Comparison of ENCODE assay signal across 8 mouse cellular contexts in genomic region chr11:100721776-100722492, GRCm38 (mm10). TPM values are rescaled to one million over a fixed set of nuclear protein-coding genes. Genes with fewer than 3 reads are reported as not detected.
A peak's percentile ranks its signal among the peaks of the same experiment; 100 is the strongest.
DNase-seq lines count a peak whose midpoint lies in the region; ATAC-seq and TF ChIP-seq lines count a peak whose summit lies in the region.

No protein-coding gene starts in this region.

- no peak overlapping the region for H3K4me3 ChIP-seq in neural tube, embryonic 13.5 days
- H3K4me3 ChIP-seq in heart, embryonic 15.5 days = no peak overlapping the region
- H3K4me3 ChIP-seq in olfactory bulb, adult 2 months (ENCODE audit: insufficient read depth, low read depth, low read length) = no peak overlapping the region

- H3K36me3 ChIP-seq in neural tube, embryonic 13.5 days = peaks cover 29% of the 10 kb centered on the region
- peaks cover 25% of the 10 kb centered on the region for H3K36me3 ChIP-seq in heart, embryonic 15.5 days

- 0 out of 2 replicates have a peak overlapping the region, but pooled peaks have one; percentile 12 for H3K9ac ChIP-seq in neural tube, embryonic 13.5 days
- H3K9ac ChIP-seq in heart, embryonic 15.5 days = peak overlapping the region; percentile 22; the same call in 1 of the 2 replicates

- ATAC-seq in neural tube, embryonic 13.5 days (ENCODE audit: low read depth) = no peak
- ATAC-seq in heart, embryonic 15.5 days (replicated peaks; ENCODE audit: insufficient number of reproducible peaks, insufficient read depth, low FRiP score, low read depth) = 0 out of 2 replicates have a peak, but pooled peaks have one; percentile 29

- no peaks in the 10 kb centered on the region for H3K9me3 ChIP-seq in neural tube, embryonic 13.5 days
- H3K9me3 ChIP-seq in heart, embryonic 15.5 days (replicated peaks) = no peaks in the 10 kb centered on the region

- 71% methylated on average over 8 of the region's 8 CpGs for WGBS in neural tube, embryonic 13.5 days
- 31% methylated on average over 8 of the region's 8 CpGs for WGBS in heart, embryonic 15.5 days
- 56% methylated on average over 8 of the region's 8 CpGs for WGBS in olfactory bulb, adult 2 months

- no peak for TF ChIP-seq CTCF in olfactory bulb, adult 2 months (IDR thresholded peaks at IDR 0.05; ENCODE audit: insufficient read depth, low read depth, low read length)

- no peak for DNase-seq in neural tube, embryonic 10.5 days (ENCODE audit: extremely low spot score, low spot score)
- peak; percentile 68 to 85 for DNase-seq in kidney, postnatal 25 days
- no peak for DNase-seq in cerebellum, postnatal 14 days
- DNase-seq in ovary, postnatal 14 days (ENCODE audit: low spot score) = no peak
- DNase-seq in frontal cortex, postnatal 14 days (ENCODE audit: low spot score in 2 of 2) = no peak

- H3K4me1 ChIP-seq in neural tube, embryonic 13.5 days (replicated peaks) = peaks cover 43% of the 10 kb centered on the region
- H3K4me1 ChIP-seq in heart, embryonic 15.5 days (replicated peaks) = peaks cover 62% of the 10 kb centered on the region
- H3K4me1 ChIP-seq in olfactory bulb, adult 2 months (ENCODE audit: control insufficient read depth, insufficient read depth, low read length) = peaks cover 39% of the 10 kb centered on the region

- H3K4me2 ChIP-seq in neural tube, embryonic 13.5 days = no peak overlapping the region
- peak overlapping the region; percentile 19 for H3K4me2 ChIP-seq in heart, embryonic 15.5 days

- 0 out of 2 replicates have a peak overlapping the region, but pooled peaks have one; percentile 42 for H3K27ac ChIP-seq in neural tube, embryonic 13.5 days (replicated peaks)
- peak overlapping the region; percentile 82 for H3K27ac ChIP-seq in heart, embryonic 15.5 days
- H3K27ac ChIP-seq in olfactory bulb, adult 2 months (ENCODE audit: insufficient read depth, low read depth, low read length) = peak overlapping the region; percentile 22; the same call in 1 of the 2 replicates

- no peak for TF ChIP-seq POLR2A in olfactory bulb, adult 2 months (IDR thresholded peaks at IDR 0.05; ENCODE audit: insufficient read depth, low read depth, low read length)

- no peaks in the 10 kb centered on the region for H3K27me3 ChIP-seq in neural tube, embryonic 13.5 days
- H3K27me3 ChIP-seq in heart, embryonic 15.5 days = no peaks in the 10 kb centered on the region

RNA-seq across cellular contexts. Expression of gene Hspb9, which starts 8.3 kb away (rescaled TPM):
- 0.43 TPM in 1 of 2 replicates, not detected in the other for polyA plus RNA-seq in neural tube, embryonic 13.5 days (2015; fragmentation: Nextera tagmentation; extraction: Ambion mirVana)
- polyA plus RNA-seq in heart, embryonic 15.5 days (2015; fragmentation: Nextera tagmentation; extraction: Ambion mirVana) = not detected in 2 replicates
- not detected in 2 replicates for polyA plus RNA-seq in olfactory bulb, adult 2 months (2012; ENCODE audit: insufficient read depth, insufficient read length, low replicate concordance, missing spikeins)

RNA-seq across cellular contexts. Expression of gene Kat2a, which starts 9.7 kb away (rescaled TPM):
- polyA plus RNA-seq in neural tube, embryonic 13.5 days (2015; fragmentation: Nextera tagmentation; extraction: Ambion mirVana) = 54.7 TPM in 2 replicates
- polyA plus RNA-seq in heart, embryonic 15.5 days (2015; fragmentation: Nextera tagmentation; extraction: Ambion mirVana) = 26.5 and 36.7 TPM in 2 replicates
- polyA plus RNA-seq in olfactory bulb, adult 2 months (2012; ENCODE audit: insufficient read depth, insufficient read length, low replicate concordance, missing spikeins) = not detected in 2 replicates

RNA-seq across cellular contexts. Expression of gene Rab5c, which starts 16.1 kb away (rescaled TPM):
- polyA plus RNA-seq in neural tube, embryonic 13.5 days (2015; fragmentation: Nextera tagmentation; extraction: Ambion mirVana) = 30.0 and 35.1 TPM in 2 replicates
- polyA plus RNA-seq in heart, embryonic 15.5 days (2015; fragmentation: Nextera tagmentation; extraction: Ambion mirVana) = 13.0 and 16.2 TPM in 2 replicates
- polyA plus RNA-seq in olfactory bulb, adult 2 months (2012; ENCODE audit: insufficient read depth, insufficient read length, low replicate concordance, missing spikeins) = not detected in 2 replicates

RNA-seq across cellular contexts. Expression of gene Dhx58, which starts 17.9 kb away (rescaled TPM):
- 2.1 and 4.1 TPM in 2 replicates for polyA plus RNA-seq in neural tube, embryonic 13.5 days (2015; fragmentation: Nextera tagmentation; extraction: Ambion mirVana)
- polyA plus RNA-seq in heart, embryonic 15.5 days (2015; fragmentation: Nextera tagmentation; extraction: Ambion mirVana) = 1.5 and 2.1 TPM in 2 replicates
- polyA plus RNA-seq in olfactory bulb, adult 2 months (2012; ENCODE audit: insufficient read depth, insufficient read length, low replicate concordance, missing spikeins) = not detected in 2 replicates

RNA-seq across cellular contexts. Expression of gene Zfp385c, which starts 29.7 kb away (rescaled TPM):
- 0.10 and 0.21 TPM in 2 replicates for polyA plus RNA-seq in neural tube, embryonic 13.5 days (2015; fragmentation: Nextera tagmentation; extraction: Ambion mirVana)
- 0.09 and 0.16 TPM in 2 replicates for polyA plus RNA-seq in heart, embryonic 15.5 days (2015; fragmentation: Nextera tagmentation; extraction: Ambion mirVana)
- not detected in 2 replicates for polyA plus RNA-seq in olfactory bulb, adult 2 months (2012; ENCODE audit: insufficient read depth, insufficient read length, low replicate concordance, missing spikeins)

Comparison
In these comparisons a context has a peak if more than half of its experiments do, and no peak if none do; other contexts are left out.
1. H3K27ac ChIP-seq: peak in every context shown above with its lines; median percentile 82 in heart, embryonic 15.5 days; 42 in neural tube, embryonic 13.5 days; 22 in olfactory bulb, adult 2 months.
2. DNase-seq: peak in kidney, postnatal 25 days (2 of 2); none in neural tube, embryonic 10.5 days (single experiment), cerebellum, postnatal 14 days (0 of 2), ovary, postnatal 14 days (single experiment) and frontal cortex, postnatal 14 days (0 of 2).
3. RNA of gene Kat2a, which starts 9.7 kb away (polyA plus RNA-seq): 54.7 TPM in neural tube, embryonic 13.5 days and 26.5 to 36.7 TPM in heart, embryonic 15.5 days; not detected in olfactory bulb, adult 2 months; every median in the first group is over 10 times any median in the second.